Mouse (Mus musculus) lung, postnatal 0 days (tissue): ENCODE measurements at regions not wholly inside any gene's neighbourhood (a gene's known extent, or its start where the extent isn't known, plus 50 kb on each side); places are given as distances from the start of the nearest gene placed in this dataset.

Experiments used
- CTCF ChIP-seq: IDR thresholded peaks from 2 replicates; pipeline ENCODE4 v1.5.1; 2016; ENCODE audit warnings: antibody characterized with exemption, mild to moderate bottlenecking
- EP300 ChIP-seq: IDR thresholded peaks from 2 replicates; pipeline ENCODE4 v1.6.1; 2016; ENCODE audit warnings: antibody characterized with exemption, mild to moderate bottlenecking, control low read depth

DNA sequence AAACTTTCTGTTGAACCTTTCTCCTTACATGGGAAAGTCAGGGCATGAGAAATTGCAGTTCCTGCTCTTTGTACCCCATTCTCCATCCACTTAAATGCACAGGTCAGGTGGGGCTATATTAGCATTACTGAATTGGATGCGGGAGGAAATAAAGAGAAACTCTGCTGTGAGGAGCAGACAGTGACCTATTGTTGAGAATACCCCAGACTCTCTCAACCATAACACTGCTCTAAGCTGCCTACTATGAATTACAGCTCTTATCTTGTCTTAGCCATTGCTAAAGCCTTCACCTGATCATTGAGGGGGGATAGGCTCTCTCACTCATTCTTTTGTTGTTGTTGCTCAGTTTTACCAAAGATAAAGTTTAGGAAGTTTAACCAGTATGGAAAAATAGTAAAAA, 126.4 kb downstream of the 4930544G11Rik start:
- TF ChIP-seq EP300 (no peak), CTCF (no peak)
